Mouse (Mus musculus): ENCODE data around the gene Cryba4.

DNA sequence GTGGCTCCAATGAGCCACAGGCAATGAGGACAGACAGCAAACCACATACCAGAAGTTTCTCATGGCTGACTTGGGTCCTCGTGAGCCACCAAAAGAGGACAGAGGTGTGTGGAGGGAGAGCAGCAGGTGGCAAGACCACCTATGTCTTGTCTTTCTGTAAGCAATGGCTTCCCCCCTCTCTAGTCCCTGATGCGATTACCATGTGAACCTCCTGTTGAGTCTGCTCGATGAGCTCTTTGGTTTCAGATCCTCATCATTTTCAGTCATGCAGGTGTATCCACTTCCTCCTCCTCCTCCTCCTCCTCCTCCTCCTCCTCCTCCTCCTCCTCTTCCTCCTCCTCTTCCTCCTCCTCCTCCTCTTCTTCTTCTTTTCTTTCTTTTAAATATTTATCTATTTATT, 8.5 kb upstream of the Cryba4 start:
- TF ChIP-seq CTCF (conservative IDR thresholded peaks at IDR 0.05; ENCODE audit: insufficient read depth, insufficient read length, low read depth, low read length) = no peak
- no peak for TF ChIP-seq POLR2A (IDR thresholded peaks at IDR 0.05; ENCODE audit: low read depth, low read length)
